Mouse (Mus musculus): ENCODE results near the gene Map10.

GRCm38 (mm10) chr8:125716613-125717012 lies 47.0 kb downstream of the Map10 start:
- TF ChIP-seq POLR2A (IDR thresholded peaks at IDR 0.05; ENCODE audit: borderline replicate concordance, extremely low read depth, insufficient read depth, insufficient read length, poor library complexity, severe bottlenecking) (no peak), CTCF (IDR thresholded peaks at IDR 0.05; ENCODE audit: borderline replicate concordance, extremely low read depth, insufficient read depth, insufficient read length) (no peak)
